24 mouse cellular contexts compared by ENCODE assay signal in genomic region chr14:50758416-50759085, GRCm38 (mm10). TPM values are rescaled to one million over a fixed set of nuclear protein-coding genes. Genes with fewer than 3 reads are reported as not detected.
DNase-seq lines count a peak whose midpoint lies in the region; ATAC-seq and TF ChIP-seq lines count a peak whose summit lies in the region.
"Had no signal": no experiment of that assay in that cellular context is flagged by ENCODE, and none has a peak within 500 bp of the region (broad histone marks: within the 10 kb centered on the region; RNA-seq: fewer than 3 reads in every experiment).

No protein-coding gene starts in this region.

- no peaks in the 10 kb centered on the region for H3K9me3 ChIP-seq in liver, embryonic 11.5 days (ENCODE audit: control insufficient read depth, low read length)
- no peaks in the 10 kb centered on the region for H3K9me3 ChIP-seq in hindbrain, embryonic 16.5 days (ENCODE audit: control insufficient read depth, low read length)
- H3K9me3 ChIP-seq: hindbrain, embryonic 12.5 days; limb, embryonic 13.5 days; midbrain, embryonic 15.5 days; stomach, embryonic 15.5 days had no signal

- no peak overlapping the region for H3K27ac ChIP-seq in liver, adult 2 months (replicated peaks; ENCODE audit: insufficient read depth, low read depth, low read length)
- H3K27ac ChIP-seq in liver, embryonic 11.5 days (ENCODE audit: low read depth, low read length), result no peak overlapping the region
- H3K27ac ChIP-seq in hindbrain, embryonic 16.5 days (ENCODE audit: low read depth, low read length), result no peak overlapping the region
- H3K27ac ChIP-seq: heart, adult 2 months; hindbrain, embryonic 12.5 days; limb, embryonic 13.5 days; macrophage; midbrain, embryonic 15.5 days; stomach, embryonic 15.5 days had no signal

- H3K4me2 ChIP-seq in liver, embryonic 11.5 days, result no peak overlapping the region
- H3K4me2 ChIP-seq in hindbrain, embryonic 16.5 days (ENCODE audit: low read length), result no peak overlapping the region
- H3K4me2 ChIP-seq: hindbrain, embryonic 12.5 days; limb, embryonic 13.5 days; midbrain, embryonic 15.5 days; stomach, embryonic 15.5 days had no signal

- H3K27me3 ChIP-seq in liver, adult 2 months (ENCODE audit: control insufficient read depth, insufficient read depth, low read length), result no peaks in the 10 kb centered on the region
- H3K27me3 ChIP-seq in liver, embryonic 11.5 days (replicated peaks; ENCODE audit: control insufficient read depth, insufficient read depth, low read length), result no peaks in the 10 kb centered on the region
- no peaks in the 10 kb centered on the region for H3K27me3 ChIP-seq in hindbrain, embryonic 16.5 days (replicated peaks; ENCODE audit: control insufficient read depth, insufficient read depth, low read length)
- H3K27me3 ChIP-seq: hindbrain, embryonic 12.5 days; limb, embryonic 13.5 days; midbrain, embryonic 15.5 days; stomach, embryonic 15.5 days had no signal

- no peak for TF ChIP-seq CTCF in liver, adult 2 months (IDR thresholded peaks at IDR 0.05; ENCODE audit: low read depth, low read length)

- H3K9ac ChIP-seq in liver, adult 2 months (ENCODE audit: low read depth, low read length), result no peak overlapping the region
- no peak overlapping the region for H3K9ac ChIP-seq in liver, embryonic 11.5 days (ENCODE audit: low read depth, low read length)
- H3K9ac ChIP-seq in hindbrain, embryonic 16.5 days (ENCODE audit: low read depth, low read length), result no peak overlapping the region
- H3K9ac ChIP-seq: hindbrain, embryonic 12.5 days; limb, embryonic 13.5 days; liver, postnatal 0 days; midbrain, embryonic 15.5 days; stomach, embryonic 15.5 days had no signal

- WGBS in liver, adult 2 months, result 56% methylated on average over 5 of the region's 5 CpGs
- 70% methylated on average over 5 of the region's 5 CpGs for whole genome bisulfite sequencing in liver, embryonic 11.5 days
- 60% methylated on average over 5 of the region's 5 CpGs for WGBS in hindbrain, embryonic 16.5 days

- H3K4me1 ChIP-seq in liver, adult 2 months (ENCODE audit: control insufficient read depth, insufficient read depth, low read length), result no peaks in the 10 kb centered on the region
- no peaks in the 10 kb centered on the region for H3K4me1 ChIP-seq in liver, embryonic 11.5 days (replicated peaks; ENCODE audit: control insufficient read depth, insufficient read depth, low read length)
- H3K4me1 ChIP-seq in hindbrain, embryonic 16.5 days (ENCODE audit: control insufficient read depth, insufficient read depth, low read depth, low read length), result no peaks in the 10 kb centered on the region
- H3K4me1 ChIP-seq: hindbrain, embryonic 12.5 days; limb, embryonic 13.5 days; midbrain, embryonic 15.5 days; stomach, embryonic 15.5 days had no signal

- peak; percentile 83 for ATAC-seq in frontal cortex, adult (ENCODE audit: low TSS enrichment)
- ATAC-seq in liver, embryonic 11.5 days (replicated peaks; ENCODE audit: low FRiP score), result no peak
- no peak for ATAC-seq in hindbrain, embryonic 16.5 days
- ATAC-seq: intestine, postnatal 0 days; liver, postnatal 0 days; midbrain, embryonic 15.5 days; Patski had no signal

- no peak for DNase-seq in frontal cortex, postnatal 25 days (ENCODE audit: low spot score in 2 of 2)
- DNase-seq in liver, adult 2 months (ENCODE audit: extremely low read depth, low read depth, low spot score), result peak; percentile 2
- DNase-seq in liver, embryonic 11.5 days (ENCODE audit: low spot score), result no peak
- DNase-seq in frontal cortex, postnatal 36 days (ENCODE audit: low spot score in 2 of 2), result peak; percentile 9 to 17
- peak; percentile 21 for DNase-seq in right cerebral cortex, postnatal 25 days
- DNase-seq: cerebellum, adult 11 months; cerebellum, postnatal 25 days; heart, adult 2 months; kidney, postnatal 14 days; liver, postnatal 0 days; spleen, adult 18-20 months had no signal

- no peaks in the 10 kb centered on the region for H3K79me2 ChIP-seq in liver, adult 2 months (ENCODE audit: control insufficient read depth, insufficient read depth, low read length)

- no peak overlapping the region for H3K4me3 ChIP-seq in liver, adult 2 months (ENCODE audit: insufficient read depth, low read depth, low read length)
- H3K4me3 ChIP-seq in liver, embryonic 11.5 days (ENCODE audit: low read depth, low read length), result no peak overlapping the region
- no peak overlapping the region for H3K4me3 ChIP-seq in hindbrain, embryonic 16.5 days (ENCODE audit: low read length)
- H3K4me3 ChIP-seq: heart, adult 2 months; hindbrain, embryonic 12.5 days; limb, embryonic 13.5 days; midbrain, embryonic 15.5 days; stomach, embryonic 15.5 days had no signal

- H3K36me3 ChIP-seq in liver, adult 2 months (ENCODE audit: control insufficient read depth, insufficient read depth, low read length), result no peaks in the 10 kb centered on the region
- no peaks in the 10 kb centered on the region for H3K36me3 ChIP-seq in liver, embryonic 11.5 days (ENCODE audit: control insufficient read depth, insufficient read depth, low read length)
- peaks cover 3% of the 10 kb centered on the region; the same call in 1 of the 2 replicates for H3K36me3 ChIP-seq in hindbrain, embryonic 16.5 days (ENCODE audit: control insufficient read depth, insufficient read depth, low read length)
- H3K36me3 ChIP-seq: stomach, embryonic 15.5 days had no signal

- no peak for TF ChIP-seq POLR2A in liver, adult 2 months (IDR thresholded peaks at IDR 0.05; ENCODE audit: extremely low read depth, insufficient read depth, low read length)

RNA-seq across cellular contexts. Expression of gene Olfr749, which starts 13.7 kb away (rescaled TPM):
- total RNA-seq in liver, adult 2 months (2014; rRNA removed), result not detected in 2 replicates
- polyA plus RNA-seq in liver, adult 2 months (2012; rRNA removed), result not detected in 2 replicates
- not detected in 2 replicates for polyA plus RNA-seq in liver, embryonic 11.5 days (2014; fragmentation: Nextera tagmentation; extraction: Ambion mirVana)
- not detected in 2 replicates for polyA plus RNA-seq in hindbrain, embryonic 16.5 days (2015; fragmentation: Nextera tagmentation; extraction: Ambion mirVana)
- total RNA-seq: adrenal gland, postnatal 4 days; gastrocnemius, adult 18-20 months; heart, adult 2 months had no signal
- polyA plus RNA-seq: heart, adult 2 months; heart, embryonic 16.5 days; hindbrain, embryonic 12.5 days; intestine, postnatal 0 days; limb, embryonic 13.5 days; liver, postnatal 0 days; macrophage; midbrain, embryonic 15.5 days; neural tube, embryonic 11.5 days; Patski; stomach, embryonic 15.5 days had no signal

RNA-seq across cellular contexts. Expression of gene Ttc5, which starts 26.8 kb away (rescaled TPM):
- 10.3 and 12.5 TPM in 2 replicates for total RNA-seq in liver, adult 2 months (2014; rRNA removed)
- 7.1 and 8.2 TPM in 2 replicates for polyA plus RNA-seq in liver, adult 2 months (2012; rRNA removed)
- polyA plus RNA-seq in liver, embryonic 11.5 days (2014; fragmentation: Nextera tagmentation; extraction: Ambion mirVana), result 43.5 and 44.6 TPM in 2 replicates
- 121 and 123 TPM in 2 replicates for polyA plus RNA-seq in hindbrain, embryonic 16.5 days (2015; fragmentation: Nextera tagmentation; extraction: Ambion mirVana)

RNA-seq across cellular contexts. Expression of gene Ccnb1ip1, which starts 49.0 kb away (rescaled TPM):
- total RNA-seq in liver, adult 2 months (2014; rRNA removed), result 0.92 TPM in 1 of 2 replicates, not detected in the other
- polyA plus RNA-seq in liver, adult 2 months (2012; rRNA removed), result not detected in 2 replicates
- not detected in 2 replicates for polyA plus RNA-seq in liver, embryonic 11.5 days (2014; fragmentation: Nextera tagmentation; extraction: Ambion mirVana)
- not detected in 2 replicates for polyA plus RNA-seq in hindbrain, embryonic 16.5 days (2015; fragmentation: Nextera tagmentation; extraction: Ambion mirVana)
- total RNA-seq: adrenal gland, postnatal 4 days; heart, adult 2 months had no signal
- polyA plus RNA-seq: heart, adult 2 months; heart, embryonic 16.5 days; hindbrain, embryonic 12.5 days; intestine, postnatal 0 days; limb, embryonic 13.5 days; liver, postnatal 0 days; macrophage; midbrain, embryonic 15.5 days; neural tube, embryonic 11.5 days; stomach, embryonic 15.5 days had no signal

RNA-seq across cellular contexts. Expression of gene Parp2, which starts 49.1 kb away (rescaled TPM):
- 11.0 and 11.5 TPM in 2 replicates for total RNA-seq in liver, adult 2 months (2014; rRNA removed)
- 4.8 and 6.2 TPM in 2 replicates for polyA plus RNA-seq in liver, adult 2 months (2012; rRNA removed)
- 76.7 and 77.5 TPM in 2 replicates for polyA plus RNA-seq in liver, embryonic 11.5 days (2014; fragmentation: Nextera tagmentation; extraction: Ambion mirVana)
- 42.7 and 43.1 TPM in 2 replicates for polyA plus RNA-seq in hindbrain, embryonic 16.5 days (2015; fragmentation: Nextera tagmentation; extraction: Ambion mirVana)

RNA-seq across cellular contexts. Expression of gene Olfr748, which starts 51.4 kb away (rescaled TPM):
- total RNA-seq in liver, adult 2 months (2014; rRNA removed), result not detected in 2 replicates
- not detected in 2 replicates for polyA plus RNA-seq in liver, adult 2 months (2012; rRNA removed)
- not detected in 2 replicates for polyA plus RNA-seq in liver, embryonic 11.5 days (2014; fragmentation: Nextera tagmentation; extraction: Ambion mirVana)
- polyA plus RNA-seq in hindbrain, embryonic 16.5 days (2015; fragmentation: Nextera tagmentation; extraction: Ambion mirVana), result not detected in 2 replicates
- total RNA-seq: adrenal gland, postnatal 4 days; gastrocnemius, adult 18-20 months; heart, adult 2 months had no signal
- polyA plus RNA-seq: heart, adult 2 months; heart, embryonic 16.5 days; hindbrain, embryonic 12.5 days; intestine, postnatal 0 days; limb, embryonic 13.5 days; liver, postnatal 0 days; macrophage; midbrain, embryonic 15.5 days; neural tube, embryonic 11.5 days; Patski; stomach, embryonic 15.5 days had no signal

Comparison
In these comparisons a context has a peak if more than half of its experiments do, and no peak if none do; other contexts are left out.
1. DNase-seq: peak in liver, adult 2 months (single experiment), frontal cortex, postnatal 36 days (2 of 2) and right cerebral cortex, postnatal 25 days (single experiment); none in frontal cortex, postnatal 25 days (0 of 2) and liver, embryonic 11.5 days (single experiment).